Mouse (Mus musculus) heart, embryonic 11.5 days (tissue): Measurements from ENCODE around the gene Rybp. TPM values are rescaled to one million over a fixed set of nuclear protein-coding genes. Genes with fewer than 3 reads are reported as not detected.

Experiments used
- ATAC-seq: fragments of 200-750 bp; cut with Nextera tagmentation; replicated peaks from 2 replicates; pipeline ENCODE4 v1.8.0; 2017; ENCODE audit warnings: moderate library complexity; ENCODE audit not compliant: insufficient number of reproducible peaks, low FRiP score, low TSS enrichment
- H3K27ac ChIP-seq: fragments of 300-500 bp; sonication (generic); 2 replicates; pipeline ENCODE4 v1.5.1; 2014; ENCODE audit warnings: mild to moderate bottlenecking, low read depth, low read length
- H3K27me3 ChIP-seq: fragments of 300-500 bp; sonication (generic); 2 replicates; pipeline ENCODE4 v1.6.1; 2014; ENCODE audit warnings: mild to moderate bottlenecking, low read length, mixed read lengths; ENCODE audit not compliant: control insufficient read depth, insufficient read depth
- H3K36me3 ChIP-seq: fragments of 300-500 bp; sonication (generic); 2 replicates; pipeline ENCODE4 v1.6.1; 2014; ENCODE audit warnings: mild to moderate bottlenecking, low read length, moderate library complexity, mixed read lengths; ENCODE audit not compliant: control insufficient read depth, insufficient read depth
- H3K4me1 ChIP-seq: fragments of 300-500 bp; sonication (generic); 2 replicates; pipeline ENCODE4 v1.6.1; 2014; ENCODE audit warnings: low read length; ENCODE audit not compliant: control insufficient read depth, insufficient read depth
- H3K4me2 ChIP-seq: fragments of 300-500 bp; sonication (generic); 2 replicates; pipeline ENCODE4 v1.6.1; 2014; ENCODE audit warnings: mild to moderate bottlenecking, moderate library complexity
- H3K4me3 ChIP-seq: fragments of 300-500 bp; sonication (generic); 2 replicates; pipeline ENCODE4 v1.5.1; 2014; ENCODE audit warnings: low read depth, low read length
- H3K9ac ChIP-seq: fragments of 300-500 bp; sonication (generic); 2 replicates; pipeline ENCODE4 v1.6.1; 2014; ENCODE audit warnings: mild to moderate bottlenecking, low read depth, low read length, moderate library complexity
- H3K9me3 ChIP-seq: fragments of 300-500 bp; sonication (generic); replicated peaks from 2 replicates; pipeline ENCODE4 v1.6.1; 2016; ENCODE audit warnings: low read length; ENCODE audit not compliant: control insufficient read depth
- WGBS: fragments of 180-500 bp; shearing (Covaris S2); extraction: QIAGEN DNeasy Blood & Tissue Kit; methylation state at CpG from one replicate; pipeline ENCODE4 v1.1.7; 2014; ENCODE audit not compliant: insufficient replicate concordance; 5-methylcytosine and 5-hydroxymethylcytosine counted together
- polyA plus RNA-seq: library from polyadenylated mRNA; unstranded; fragments of >200 nt; fragmentation: Nextera tagmentation; extraction: Ambion mirVana; gene quantifications from 2 replicates; pipeline ENCODE4 v1.2.1, GENCODE M21; 2014

Rybp gene
- 8.8 and 11.1 TPM in 2 replicates for polyA plus RNA-seq

DNA sequence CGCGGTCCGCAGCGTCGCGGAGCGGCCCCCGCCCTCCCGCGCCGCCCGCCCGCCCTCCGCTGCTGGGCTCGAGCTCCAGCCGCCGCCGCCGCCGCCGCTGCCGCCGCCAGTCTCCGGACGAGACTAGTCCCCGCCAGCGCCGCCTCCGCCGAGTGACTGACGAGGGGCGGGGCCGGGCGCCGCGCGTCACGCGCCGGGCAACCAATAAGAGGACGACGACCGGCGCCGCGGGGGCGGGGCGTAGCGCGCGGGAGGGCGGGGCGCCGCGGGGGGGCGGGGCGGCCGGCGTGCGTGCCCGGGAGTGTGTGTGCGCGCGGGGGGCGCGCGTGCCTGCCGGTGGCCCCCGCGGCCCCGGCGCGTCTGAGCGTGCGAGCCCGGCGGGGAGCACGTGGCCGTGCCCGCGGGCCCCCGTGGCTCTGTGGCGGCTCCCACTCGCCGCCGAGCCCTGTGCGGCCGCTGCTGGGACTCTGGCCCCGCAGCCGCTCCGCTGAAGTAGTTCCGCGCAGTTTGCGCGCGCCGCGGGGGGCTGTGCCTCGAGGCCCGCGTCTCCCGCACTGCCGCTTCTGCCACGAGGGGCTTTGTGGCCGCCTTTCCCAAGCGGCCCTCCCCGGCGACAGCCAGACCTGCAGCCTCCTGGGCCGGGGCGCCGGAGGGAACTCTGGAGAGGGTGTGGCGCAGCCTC is at the start of gene Rybp:
Gene Rybp, minus strand, starts transcription at position 152 of the 682 bp plus-strand sequence.
- Histone ChIP-seq H3K27me3 (peaks cover 3% of the 10 kb centered on the region; the same call in 1 of the 2 replicates), H3K27ac (peak within 1 kb of the TSS; percentile 95), H3K9me3 (no peaks in the 10 kb centered on the region), H3K4me1 (peaks cover 13% of the 10 kb centered on the region), H3K4me3 (peak within 1 kb of the TSS; percentile 77), H3K36me3 (no peaks in the 10 kb centered on the region), H3K4me2 (peak within 1 kb of the TSS; percentile 90), H3K9ac (peak within 1 kb of the TSS; percentile 90)
- ATAC-seq, result peak; percentile 96
- WGBS, result 3% methylated on average over 52 of the region's 112 CpGs

DNA sequence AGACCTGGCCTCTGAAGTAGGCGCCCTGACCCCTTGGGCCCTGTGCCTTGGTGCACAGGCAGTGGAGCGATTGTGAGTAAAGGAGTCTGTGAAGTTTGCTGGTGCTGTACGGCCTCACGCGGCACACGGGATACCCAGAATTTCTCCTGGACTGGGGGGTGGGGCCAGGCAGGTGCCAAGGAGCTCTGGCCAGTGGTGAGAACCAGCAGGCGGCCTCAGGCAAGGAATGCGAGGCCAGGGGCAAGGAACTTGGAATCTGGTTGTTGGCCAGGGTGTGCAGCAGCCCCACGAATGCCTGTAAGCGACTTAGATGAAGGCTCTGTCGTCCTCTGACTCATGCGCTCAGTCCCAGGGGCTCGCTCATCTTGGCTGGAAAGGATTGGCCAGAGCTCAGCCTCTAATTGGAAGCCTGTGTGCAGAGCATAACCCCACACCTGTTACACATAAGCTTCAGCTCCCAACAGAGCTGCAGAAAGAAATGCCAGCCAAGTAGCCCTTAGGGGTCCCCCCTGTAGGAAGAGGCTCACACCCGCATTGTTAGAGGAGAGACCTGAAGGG is 49.4 kb upstream of the Rybp start:
- WGBS, result 8% methylated on average over 14 of the region's 14 CpGs
- H3K27me3 ChIP-seq, result peaks cover 20% of the 10 kb centered on the region

DNA sequence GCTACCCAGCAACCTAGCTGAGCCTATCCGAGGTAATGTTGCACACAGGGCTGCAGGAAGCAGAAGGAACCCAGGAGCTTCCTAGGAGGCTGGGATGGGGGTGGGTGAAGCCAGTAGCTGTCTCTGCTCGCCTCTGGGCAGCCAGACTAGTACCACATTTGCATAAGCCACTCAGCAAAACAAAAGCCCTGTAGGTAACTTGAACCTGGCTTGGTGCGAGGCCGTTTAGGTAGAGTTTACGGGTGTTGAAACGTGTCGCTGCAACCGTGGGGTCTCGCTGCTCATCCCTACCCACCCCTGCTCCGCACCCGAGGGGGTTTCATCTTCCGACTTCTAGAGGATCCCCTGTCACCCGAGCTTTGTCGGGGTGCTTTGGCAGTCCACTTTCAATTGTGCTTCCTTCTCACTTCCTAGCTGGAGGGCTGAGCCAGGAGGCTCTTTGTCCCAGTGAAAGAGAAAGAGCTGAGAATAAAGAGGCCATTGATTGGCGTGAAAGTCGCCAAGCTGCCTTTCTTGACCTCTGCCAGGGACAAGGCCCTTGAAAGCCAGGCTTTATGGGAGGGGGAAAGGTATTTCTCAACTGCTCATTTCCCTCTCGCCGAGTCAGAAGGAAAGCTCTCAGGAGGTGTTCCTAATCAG is 48.3 kb upstream of the Rybp start:
- peak overlapping the region; percentile 56 for H3K4me2 ChIP-seq
- no peaks in the 10 kb centered on the region for H3K36me3 ChIP-seq
- peaks cover 28% of the 10 kb centered on the region for H3K27me3 ChIP-seq
- WGBS, result 7% methylated on average over 18 of the region's 18 CpGs
- H3K27ac ChIP-seq, result no peak overlapping the region
- H3K9me3 ChIP-seq, result no peaks in the 10 kb centered on the region
- peak overlapping the region; percentile 26 for H3K4me3 ChIP-seq
- H3K9ac ChIP-seq, result no peak overlapping the region; the same call in 1 of the 2 replicates
- H3K4me1 ChIP-seq, result peaks cover 13% of the 10 kb centered on the region; the same call in 1 of the 2 replicates
- ATAC-seq, result no peak

More for the DNA sequence above, 49.4 kb upstream of the Rybp start:
- Histone ChIP-seq H3K36me3 (no peaks in the 10 kb centered on the region), H3K4me3 (0 out of 2 replicates have a peak overlapping the region, but pooled peaks have one; percentile 1), H3K27ac (no peak overlapping the region), H3K9me3 (no peaks in the 10 kb centered on the region), H3K4me2 (peak overlapping the region; percentile 56), H3K4me1 (peaks cover 13% of the 10 kb centered on the region; the same call in 1 of the 2 replicates), H3K9ac (no peak overlapping the region)
- no peak for ATAC-seq

DNA sequence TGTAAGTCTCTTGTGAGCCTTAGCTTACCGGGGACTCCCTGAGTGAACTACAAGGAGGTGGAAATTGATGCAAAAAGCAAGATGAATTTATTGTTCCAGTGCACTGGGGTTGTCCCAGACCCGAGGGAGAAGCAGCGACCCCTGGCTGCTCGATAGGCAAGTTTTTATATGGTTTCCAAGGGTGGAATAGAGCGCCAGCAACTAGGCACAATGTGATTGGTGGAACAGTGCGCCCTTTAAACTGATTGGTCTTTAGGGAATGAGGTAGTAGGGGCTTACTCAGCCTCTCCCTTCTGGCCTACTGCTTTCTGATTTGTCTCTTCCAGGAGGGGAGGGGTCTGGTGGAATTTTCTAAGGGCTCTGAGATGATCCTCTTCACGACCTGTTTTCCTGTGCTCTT is 46.5 kb upstream of the Rybp start:
- H3K27ac ChIP-seq, result no peak overlapping the region
- no peak overlapping the region for H3K9ac ChIP-seq
- H3K27me3 ChIP-seq, result peaks cover 29% of the 10 kb centered on the region
- H3K4me1 ChIP-seq, result peaks cover 13% of the 10 kb centered on the region; the same call in 1 of the 2 replicates
- 78% methylated on average over 7 of the region's 7 CpGs for WGBS
- no peaks in the 10 kb centered on the region for H3K36me3 ChIP-seq
- no peak overlapping the region for H3K4me3 ChIP-seq
- no peaks in the 10 kb centered on the region for H3K9me3 ChIP-seq
- no peak overlapping the region for H3K4me2 ChIP-seq
- no peak for ATAC-seq

DNA sequence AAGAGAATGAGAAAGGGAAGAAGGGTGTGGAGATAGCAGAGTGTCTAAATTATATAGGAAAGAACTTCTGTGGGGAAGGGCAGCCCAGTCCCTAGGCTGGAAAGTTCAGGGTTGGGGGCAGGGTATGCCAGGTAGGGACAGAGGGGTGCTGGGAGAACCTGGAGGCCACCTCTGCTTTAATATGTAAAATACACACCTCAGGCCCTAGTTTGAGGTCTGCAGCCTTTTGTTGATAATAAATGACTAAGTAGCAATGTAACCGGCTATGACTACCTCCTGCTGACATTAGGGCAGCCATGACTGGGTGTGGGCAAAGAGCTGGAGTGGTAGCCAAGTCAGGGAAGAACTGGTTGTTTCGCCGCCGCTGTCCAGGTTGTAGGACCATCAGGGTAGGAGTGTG is 45.2 kb upstream of the Rybp start:
- Histone ChIP-seq H3K9me3 (no peaks in the 10 kb centered on the region), H3K4me2 (no peak overlapping the region), H3K4me3 (no peak overlapping the region), H3K4me1 (peaks cover 13% of the 10 kb centered on the region; the same call in 1 of the 2 replicates), H3K36me3 (no peaks in the 10 kb centered on the region), H3K27me3 (peaks cover 21% of the 10 kb centered on the region), H3K9ac (no peak overlapping the region), H3K27ac (no peak overlapping the region)
- no peak for ATAC-seq
- WGBS, result 68% methylated on average over 4 of the region's 4 CpGs

DNA sequence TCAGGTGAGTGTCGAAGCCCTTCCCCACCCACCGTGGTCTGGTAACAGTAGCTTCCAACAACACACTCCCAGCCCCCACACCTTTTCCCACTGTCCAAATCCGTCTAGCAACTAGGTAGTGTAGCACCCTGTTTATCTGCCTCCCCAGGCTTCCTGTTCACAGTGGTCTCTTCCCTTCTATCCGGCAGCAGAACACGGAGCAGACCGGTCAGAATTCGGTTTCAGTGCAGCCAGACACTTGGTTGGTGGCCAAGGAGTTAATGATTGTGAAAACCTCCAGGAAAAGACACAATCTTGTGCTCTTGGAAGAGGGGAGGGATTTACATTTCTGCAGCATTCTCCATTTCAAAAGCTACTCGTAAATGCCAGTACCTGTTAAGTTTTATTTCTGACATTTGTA is 44.3 kb upstream of the Rybp start:
- H3K27me3 ChIP-seq, result peaks cover 16% of the 10 kb centered on the region
- 29% methylated on average over 8 of the region's 8 CpGs for WGBS

DNA sequence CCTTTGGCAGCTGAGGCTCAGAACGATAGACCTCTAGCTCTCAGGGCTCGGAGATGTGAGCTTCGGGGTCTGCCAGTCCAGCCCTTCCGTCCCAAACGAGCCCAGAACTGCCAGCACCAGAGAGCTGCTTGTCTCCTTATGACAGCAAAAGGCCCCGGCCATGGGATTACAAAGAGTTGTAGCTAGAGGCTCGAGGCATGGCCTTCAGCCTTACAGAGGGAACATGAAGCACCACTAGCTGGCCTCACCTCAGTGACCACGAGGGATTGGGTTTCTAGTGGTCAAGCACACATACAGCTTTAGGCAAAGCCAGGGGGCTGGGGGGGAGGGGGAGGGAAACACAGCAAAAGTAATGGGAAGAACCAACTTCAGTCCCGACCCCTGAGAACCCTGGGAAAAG is 43.8 kb upstream of the Rybp start:
- 70% methylated on average over 9 of the region's 9 CpGs for WGBS
- no peak overlapping the region for H3K9ac ChIP-seq
- no peak overlapping the region for H3K27ac ChIP-seq
- H3K4me3 ChIP-seq, result no peak overlapping the region
- no peaks in the 10 kb centered on the region for H3K9me3 ChIP-seq
- peaks cover 14% of the 10 kb centered on the region for H3K27me3 ChIP-seq
- no peak for ATAC-seq
- H3K4me1 ChIP-seq, result peaks cover 5% of the 10 kb centered on the region; the same call in 1 of the 2 replicates
- no peak overlapping the region for H3K4me2 ChIP-seq
- H3K36me3 ChIP-seq, result no peaks in the 10 kb centered on the region

More for the DNA sequence above, 44.3 kb upstream of the Rybp start:
- H3K36me3 ChIP-seq, result no peaks in the 10 kb centered on the region
- no peak overlapping the region for H3K27ac ChIP-seq
- no peak overlapping the region for H3K4me3 ChIP-seq
- H3K9me3 ChIP-seq, result no peaks in the 10 kb centered on the region
- no peak for ATAC-seq
- no peak overlapping the region for H3K9ac ChIP-seq
- H3K4me1 ChIP-seq, result peaks cover 10% of the 10 kb centered on the region; the same call in 1 of the 2 replicates
- no peak overlapping the region for H3K4me2 ChIP-seq

DNA sequence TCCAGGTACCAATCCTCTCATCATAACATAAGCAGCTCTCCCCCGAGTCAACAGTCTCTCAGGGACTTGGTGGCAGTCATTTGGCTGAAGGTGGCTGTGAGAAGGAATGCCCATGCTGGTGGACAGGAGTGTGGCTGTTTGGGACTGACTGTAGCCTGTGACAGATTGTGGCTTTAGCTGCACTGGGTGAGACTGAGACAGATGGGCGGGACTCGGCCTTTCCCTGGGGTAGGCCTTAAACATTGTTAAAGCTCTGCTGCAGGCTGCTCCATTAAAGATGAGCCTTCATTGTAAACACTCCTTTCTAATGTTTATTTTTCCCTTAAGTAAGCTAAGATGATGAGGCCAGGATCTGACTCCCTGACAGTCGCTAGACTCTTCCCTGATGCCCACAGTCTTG is 42.3 kb upstream of the Rybp start:
- no peak overlapping the region for H3K4me2 ChIP-seq
- H3K4me1 ChIP-seq, result no peaks in the 10 kb centered on the region
- WGBS, result 59% methylated on average over 4 of the region's 4 CpGs
- H3K4me3 ChIP-seq, result no peak overlapping the region
- no peak for ATAC-seq
- H3K27me3 ChIP-seq, result peaks cover 10% of the 10 kb centered on the region; the same call in 1 of the 2 replicates
- H3K36me3 ChIP-seq, result no peaks in the 10 kb centered on the region
- no peaks in the 10 kb centered on the region for H3K9me3 ChIP-seq
- no peak overlapping the region for H3K9ac ChIP-seq
- H3K27ac ChIP-seq, result no peak overlapping the region
